Mouse (Mus musculus): ENCODE data around the gene Cst12. TPM values are rescaled to one million over a fixed set of nuclear protein-coding genes. Genes with fewer than 3 reads are reported as not detected.

Gene Cst12
- polyA plus RNA-seq (2015; fragmentation: Nextera tagmentation; extraction: Ambion mirVana), result not detected in 2 replicates

DNA sequence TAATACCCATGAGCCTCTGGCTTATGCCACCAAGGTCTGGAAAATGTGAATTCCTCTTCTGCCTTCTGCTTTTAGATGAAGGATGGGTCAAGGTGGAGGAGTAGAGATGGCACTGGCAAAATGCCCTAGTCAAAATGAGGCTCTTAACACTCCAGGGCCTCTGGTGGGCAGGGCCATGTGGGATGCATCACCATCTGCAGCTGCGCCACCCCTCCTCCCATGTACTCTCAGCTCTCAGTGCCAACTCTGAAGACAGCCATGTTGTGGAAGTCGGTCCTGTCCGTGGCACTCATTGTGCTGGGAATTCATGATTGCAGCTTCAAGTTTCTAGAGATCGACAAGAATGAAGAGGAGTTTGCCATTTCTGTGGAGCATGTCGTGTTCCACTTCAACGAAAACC is at the start of gene Cst12:
TSS of gene Cst12 (plus strand) at position 220 of the 400 bp plus-strand sequence.
- ATAC-seq (replicated peaks; ENCODE audit: low FRiP score, low read depth) (no peak), DNase-seq (ENCODE audit: low spot score) (no peak)
- Histone ChIP-seq H3K4me3 (replicated peaks; ENCODE audit: low read depth, low read length) (no peak within 1 kb of the TSS), H3K27me3 (ENCODE audit: insufficient read depth, low read length) (no peaks in the 10 kb centered on the region), H3K4me2 (ENCODE audit: low read length) (no peak within 1 kb of the TSS), H3K9ac (ENCODE audit: low read depth, low read length) (no peak within 1 kb of the TSS), H3K9me3 (replicated peaks; ENCODE audit: low read length) (no peaks in the 10 kb centered on the region), H3K36me3 (ENCODE audit: insufficient read depth, low read length) (no peaks in the 10 kb centered on the region), H3K27ac (no peak within 1 kb of the TSS), H3K4me1 (replicated peaks; ENCODE audit: insufficient read depth, low read length) (no peaks in the 10 kb centered on the region)
- TF ChIP-seq CTCF (IDR thresholded peaks at IDR 0.05; ENCODE audit: low read depth), result no peak
- WGBS, result 90% methylated on average over 6 of the region's 6 CpGs

DNA sequence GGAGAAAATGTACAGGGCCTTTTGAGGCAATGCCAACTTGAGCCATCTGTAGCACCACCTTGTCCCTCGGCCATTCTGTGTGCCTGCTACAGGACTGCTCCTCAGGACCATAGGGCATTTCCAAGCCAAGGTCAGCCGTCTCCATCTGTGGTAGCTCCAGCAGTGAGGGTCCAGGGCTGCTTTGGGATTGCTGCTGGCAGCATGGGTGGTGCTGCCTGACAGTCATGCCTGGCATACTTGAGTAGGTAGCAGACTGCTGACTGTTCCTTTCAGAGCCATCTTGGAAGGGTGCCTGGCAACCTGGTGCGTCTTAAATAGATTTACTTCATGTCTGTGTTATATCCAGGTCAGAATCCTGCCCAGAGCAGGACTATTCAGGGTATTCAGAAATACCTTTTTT is 46.2 kb upstream of the Cst12 start:
- H3K9me3 ChIP-seq (replicated peaks; ENCODE audit: low read length), result no peaks in the 10 kb centered on the region
- no peak for TF ChIP-seq CTCF (IDR thresholded peaks at IDR 0.05; ENCODE audit: low read depth)
- 80% methylated on average over 3 of the region's 3 CpGs for WGBS

GRCm38 (mm10) chr2:148743846-148744407 is 45.2 kb upstream of the Cst12 start:
- Histone ChIP-seq H3K9me3 (replicated peaks; ENCODE audit: low read length) (no peaks in the 10 kb centered on the region), H3K9ac (ENCODE audit: low read depth, low read length) (no peak overlapping the region), H3K27me3 (ENCODE audit: insufficient read depth, low read length) (no peaks in the 10 kb centered on the region), H3K4me2 (ENCODE audit: low read length) (no peak overlapping the region), H3K4me3 (replicated peaks; ENCODE audit: low read depth, low read length) (no peak overlapping the region), H3K4me1 (replicated peaks; ENCODE audit: insufficient read depth, low read length) (no peaks in the 10 kb centered on the region), H3K36me3 (ENCODE audit: insufficient read depth, low read length) (no peaks in the 10 kb centered on the region), H3K27ac (no peak overlapping the region)
- no peak for ATAC-seq (replicated peaks; ENCODE audit: low FRiP score, low read depth)
- TF ChIP-seq CTCF (IDR thresholded peaks at IDR 0.05; ENCODE audit: low read depth), result no peak
- WGBS, result 69% methylated on average over 3 of the region's 3 CpGs
- no peak for DNase-seq (ENCODE audit: low spot score)

More for the DNA sequence above, 46.2 kb upstream of the Cst12 start:
- Histone ChIP-seq H3K9ac (ENCODE audit: low read depth, low read length) (no peak overlapping the region), H3K27ac (no peak overlapping the region), H3K4me2 (ENCODE audit: low read length) (no peak overlapping the region), H3K4me3 (replicated peaks; ENCODE audit: low read depth, low read length) (no peak overlapping the region), H3K36me3 (ENCODE audit: insufficient read depth, low read length) (no peaks in the 10 kb centered on the region), H3K4me1 (replicated peaks; ENCODE audit: insufficient read depth, low read length) (no peaks in the 10 kb centered on the region), H3K27me3 (ENCODE audit: insufficient read depth, low read length) (no peaks in the 10 kb centered on the region)
- ATAC-seq (replicated peaks; ENCODE audit: low FRiP score, low read depth) (no peak), DNase-seq (ENCODE audit: low spot score) (no peak)

- ATAC-seq (replicated peaks; ENCODE audit: low FRiP score, low read depth), result no peak
- Histone ChIP-seq H3K36me3 (ENCODE audit: insufficient read depth, low read length) (no peaks in the 10 kb centered on the region), H3K9ac (ENCODE audit: low read depth, low read length) (no peak within 1 kb of the TSS), H3K9me3 (replicated peaks; ENCODE audit: low read length) (no peaks in the 10 kb centered on the region), H3K4me2 (ENCODE audit: low read length) (no peak within 1 kb of the TSS), H3K4me1 (replicated peaks; ENCODE audit: insufficient read depth, low read length) (no peaks in the 10 kb centered on the region), H3K27me3 (ENCODE audit: insufficient read depth, low read length) (no peaks in the 10 kb centered on the region), H3K4me3 (replicated peaks; ENCODE audit: low read depth, low read length) (no peak within 1 kb of the TSS), H3K27ac (no peak within 1 kb of the TSS)
- DNase-seq (ENCODE audit: low spot score), result no peak
- 85% methylated on average over 1 of the region's 1 CpGs for WGBS
- no peak for TF ChIP-seq CTCF (IDR thresholded peaks at IDR 0.05; ENCODE audit: low read depth)
Observed at GRCm38 (mm10) chr2:148750058-148750457, 39.1 kb upstream of the Cst12 start, which contains the start of gene Cstl1. Gene Cstl1, plus strand, starts transcription at chr2:148750358.

- H3K9ac ChIP-seq (ENCODE audit: low read depth, low read length), result no peak overlapping the region
- H3K4me3 ChIP-seq (replicated peaks; ENCODE audit: low read depth, low read length), result no peak overlapping the region
- H3K36me3 ChIP-seq (ENCODE audit: insufficient read depth, low read length), result no peaks in the 10 kb centered on the region
- TF ChIP-seq CTCF (IDR thresholded peaks at IDR 0.05; ENCODE audit: low read depth), result peak; percentile 77
- peak overlapping the region; percentile 54 for H3K4me2 ChIP-seq (ENCODE audit: low read length)
- H3K9me3 ChIP-seq (replicated peaks; ENCODE audit: low read length), result no peaks in the 10 kb centered on the region
- 17% methylated on average over 15 of the region's 15 CpGs for WGBS
- ATAC-seq (replicated peaks; ENCODE audit: low FRiP score, low read depth) (peak; percentile 84), DNase-seq (ENCODE audit: low spot score) (peak; percentile 88)
- H3K27me3 ChIP-seq (ENCODE audit: insufficient read depth, low read length), result no peaks in the 10 kb centered on the region
- H3K27ac ChIP-seq, result no peak overlapping the region
- H3K4me1 ChIP-seq (replicated peaks; ENCODE audit: insufficient read depth, low read length), result no peaks in the 10 kb centered on the region
Observed at GRCm38 (mm10) chr2:148751893-148752813, 37.0 kb upstream of the Cst12 start.

DNA sequence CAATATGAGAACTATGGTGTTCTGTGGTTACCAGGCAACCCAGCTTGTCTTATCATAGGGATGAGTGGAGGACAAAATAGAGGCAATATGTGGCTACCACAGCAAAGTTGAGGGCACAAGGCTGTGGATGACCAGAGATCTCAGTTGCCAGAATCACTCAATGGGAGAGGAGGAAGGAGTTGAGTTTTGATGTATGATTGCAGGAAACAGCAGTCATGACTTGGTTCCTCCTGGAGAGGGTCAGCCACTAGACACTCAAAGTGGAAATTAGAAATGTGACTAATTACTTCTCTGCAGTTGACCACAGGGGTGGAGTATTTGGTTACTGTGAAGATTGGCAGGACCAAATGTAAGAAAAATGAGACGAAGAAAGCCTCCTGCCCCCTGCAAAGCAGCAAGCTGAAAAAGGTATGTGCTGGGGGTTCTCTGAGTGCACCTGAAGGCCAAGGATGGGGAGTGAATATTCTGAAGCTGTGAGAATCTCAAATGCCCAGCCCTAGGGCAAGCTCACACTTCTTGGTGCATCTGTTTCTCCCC is 34.8 kb upstream of the Cst12 start:
- Histone ChIP-seq H3K9me3 (replicated peaks; ENCODE audit: low read length) (no peaks in the 10 kb centered on the region), H3K4me3 (replicated peaks; ENCODE audit: low read depth, low read length) (no peak overlapping the region), H3K4me1 (replicated peaks; ENCODE audit: insufficient read depth, low read length) (no peaks in the 10 kb centered on the region), H3K36me3 (ENCODE audit: insufficient read depth, low read length) (no peaks in the 10 kb centered on the region), H3K27ac (no peak overlapping the region), H3K4me2 (ENCODE audit: low read length) (no peak overlapping the region), H3K9ac (ENCODE audit: low read depth, low read length) (no peak overlapping the region), H3K27me3 (ENCODE audit: insufficient read depth, low read length) (no peaks in the 10 kb centered on the region)
- ATAC-seq (replicated peaks; ENCODE audit: low FRiP score, low read depth) (no peak), DNase-seq (ENCODE audit: low spot score) (no peak)
- WGBS, result 55% methylated on average over 1 of the region's 1 CpGs
- TF ChIP-seq CTCF (IDR thresholded peaks at IDR 0.05; ENCODE audit: low read depth), result no peak

All from kidney, postnatal 0 days (tissue).